Comparison of ENCODE assay signal across 9 mouse cellular contexts in genomic region chr14:78627516-78628275, GRCm38 (mm10).
DNase-seq lines count a peak whose midpoint lies in the region; TF ChIP-seq lines count a peak whose summit lies in the region.
"Had no signal": no experiment of that assay in that cellular context is flagged by ENCODE, and none has a peak within 500 bp of the region (broad histone marks: within the 10 kb centered on the region; RNA-seq: fewer than 3 reads in every experiment).

No protein-coding gene starts in this region.

- no peak for TF ChIP-seq POLR2A in kidney, adult 2 months (IDR thresholded peaks at IDR 0.05; ENCODE audit: low read depth, low read length)

- peak; percentile 55 for DNase-seq in kidney, adult 2 months
- no peak for DNase-seq in kidney, adult 11 months
- DNase-seq in T-cell, adult 2 months (ENCODE audit: low spot score), result peak; percentile 8
- peak; percentile 51 for DNase-seq in embryo, embryonic 10 days (ENCODE audit: low spot score)
- DNase-seq in lung, postnatal 14 days, result peak; percentile 60
- no peak for DNase-seq in frontal cortex, postnatal 10 days (ENCODE audit: low spot score in 2 of 2)
- DNase-seq in ovary, postnatal 36 days (ENCODE audit: low spot score), result no peak

- H3K79me3 ChIP-seq in C2C12 (ENCODE audit: low read depth), result no peaks in the 10 kb centered on the region

- no peaks in the 10 kb centered on the region for H3K27me3 ChIP-seq in kidney, adult 2 months (replicated peaks; ENCODE audit: control insufficient read depth, insufficient read depth, low read length)
- H3K27me3 ChIP-seq in C2C12 (ENCODE audit: control insufficient read depth, insufficient read depth, insufficient read length), result no peaks in the 10 kb centered on the region
- H3K27me3 ChIP-seq: limb, embryonic 13.5 days had no signal

- no peaks in the 10 kb centered on the region; the same call in 1 of the 2 replicates for H3K36me3 ChIP-seq in kidney, adult 2 months (ENCODE audit: control insufficient read depth, insufficient read depth, low read length)
- no peaks in the 10 kb centered on the region for H3K36me3 ChIP-seq in C2C12 (ENCODE audit: control insufficient read depth, insufficient read depth)

- no peaks in the 10 kb centered on the region for H3K4me1 ChIP-seq in kidney, adult 2 months (ENCODE audit: control insufficient read depth, insufficient read depth, low read length)

- no peaks in the 10 kb centered on the region for H3K79me2 ChIP-seq in C2C12 (ENCODE audit: control insufficient read depth, insufficient read depth)

- H3K27ac ChIP-seq in kidney, adult 2 months (ENCODE audit: insufficient read depth, low read depth, low read length), result no peak overlapping the region
- H3K27ac ChIP-seq: limb, embryonic 13.5 days had no signal

- no peak overlapping the region for H3K4me3 ChIP-seq in kidney, adult 2 months (ENCODE audit: insufficient read depth, low read depth, low read length)
- H3K4me3 ChIP-seq in C2C12 (ENCODE audit: insufficient read depth, poor library complexity, severe bottlenecking), result no peak overlapping the region
- H3K4me3 ChIP-seq: limb, embryonic 13.5 days had no signal

- no peak overlapping the region for H3ac ChIP-seq in C2C12 (ENCODE audit: control insufficient read depth, insufficient read length, low read depth)

- peak; percentile 50 for TF ChIP-seq CTCF in kidney, adult 2 months (conservative IDR thresholded peaks at IDR 0.05; ENCODE audit: insufficient read depth, insufficient read length, low read depth, low read length)
- peak; percentile 5 for TF ChIP-seq CTCF in C2C12 (IDR thresholded peaks at IDR 0.05; ENCODE audit: control insufficient read depth, insufficient read depth, insufficient read length)

- 83% methylated on average over 21 of the region's 21 CpGs for WGBS in kidney, adult 2 months

TF ChIP-seq in C2C12, 6 proteins besides CTCF, POLR2A, EP300 and RAD21:
- TF ChIP-seq FOSL1 (IDR thresholded peaks at IDR 0.05; ENCODE audit: insufficient read depth, low read length, poor library complexity, severe bottlenecking), result no peak
TF ChIP-seq in C2C12: peak in this region for 0.

Comparison
In these comparisons a context has a peak if more than half of its experiments do, and no peak if none do; other contexts are left out.
1. DNase-seq: peak in kidney, adult 2 months (single experiment), T-cell, adult 2 months (single experiment), embryo, embryonic 10 days (single experiment) and lung, postnatal 14 days (single experiment); none in kidney, adult 11 months (single experiment), frontal cortex, postnatal 10 days (0 of 2) and ovary, postnatal 36 days (single experiment).